ENCODE assay signal across 15 mouse cellular contexts in genomic region chr12:10818083-10818482, GRCm38 (mm10).
"Had no signal": no experiment of that assay in that cellular context is flagged by ENCODE, and none has a peak within 500 bp of the region (broad histone marks: within the 10 kb centered on the region; RNA-seq: fewer than 3 reads in every experiment).

No protein-coding gene starts in this region.

- H3K27ac ChIP-seq: layer of hippocampus, adult 2 months; limb, embryonic 10.5 days; liver, embryonic 12.5 days; lung, embryonic 15.5 days; macrophage; midbrain, embryonic 15.5 days; stomach, postnatal 0 days had no signal

- H3K4me3 ChIP-seq: layer of hippocampus, adult 2 months; limb, embryonic 10.5 days; liver, embryonic 12.5 days; lung, embryonic 15.5 days; megakaryocyte, embryonic 14.5 days; midbrain, embryonic 15.5 days had no signal

- H3K4me2 ChIP-seq: liver, embryonic 12.5 days; lung, embryonic 15.5 days; midbrain, embryonic 11.5 days; midbrain, embryonic 15.5 days had no signal

- H3K27me3 ChIP-seq: liver, embryonic 12.5 days; lung, embryonic 15.5 days; megakaryocyte, embryonic 14.5 days; midbrain, embryonic 15.5 days had no signal

- H3K9me3 ChIP-seq: limb, embryonic 10.5 days; liver, embryonic 12.5 days; lung, embryonic 15.5 days; megakaryocyte, embryonic 14.5 days; midbrain, embryonic 15.5 days had no signal

- H3K36me3 ChIP-seq: limb, embryonic 10.5 days; liver, embryonic 12.5 days; lung, embryonic 15.5 days; midbrain, embryonic 15.5 days had no signal

- H3K4me1 ChIP-seq: limb, embryonic 10.5 days; liver, embryonic 12.5 days; lung, embryonic 15.5 days; megakaryocyte, embryonic 14.5 days; midbrain, embryonic 15.5 days had no signal

- DNase-seq: kidney, postnatal 10 days; kidney, postnatal 4 days; lung, postnatal 14 days; right cerebral cortex, adult 18-20 months; right cerebral cortex, postnatal 25 days; thymus, postnatal 4 days had no signal

- ATAC-seq: liver, embryonic 12.5 days; midbrain, embryonic 15.5 days had no signal

- H3K9ac ChIP-seq: liver, embryonic 12.5 days; lung, embryonic 15.5 days; midbrain, embryonic 15.5 days had no signal
